Mouse (Mus musculus) intestine, embryonic 16.5 days (tissue): Measurements from ENCODE around the gene Trem1. TPM values are rescaled to one million over a fixed set of nuclear protein-coding genes. Genes with fewer than 3 reads are reported as not detected.

Experiments
- ATAC-seq: fragments of 200-750 bp; cut with Nextera tagmentation; 2 replicates; pipeline ENCODE4 v1.8.0; 2017; ENCODE audit warnings: moderate TSS enrichment, moderate library complexity
- H3K27ac ChIP-seq: fragments of 300-500 bp; sonication (generic); 2 replicates; pipeline ENCODE4 v1.5.1; 2014; ENCODE audit warnings: mild to moderate bottlenecking, low read length
- H3K27me3 ChIP-seq: fragments of 300-500 bp; sonication (generic); replicated peaks from 2 replicates; pipeline ENCODE4 v1.6.1; 2014; ENCODE audit warnings: low read length, control low read depth, mixed read lengths; ENCODE audit not compliant: control insufficient read depth, insufficient read depth
- H3K36me3 ChIP-seq: fragments of 300-500 bp; sonication (generic); 2 replicates; pipeline ENCODE4 v1.6.1; 2014; ENCODE audit warnings: low read length, control low read depth; ENCODE audit not compliant: control insufficient read depth, insufficient read depth
- H3K4me1 ChIP-seq: fragments of 300-500 bp; sonication (generic); 2 replicates; pipeline ENCODE4 v1.6.1; 2014; ENCODE audit warnings: low read length, control low read depth, mixed read lengths; ENCODE audit not compliant: control insufficient read depth, insufficient read depth
- H3K4me2 ChIP-seq: fragments of 300-500 bp; sonication (generic); 2 replicates; pipeline ENCODE4 v1.6.1; 2014; ENCODE audit warnings: low read depth, low read length, control low read depth
- H3K4me3 ChIP-seq: fragments of 300-500 bp; sonication (generic); 2 replicates; pipeline ENCODE4 v1.5.1; 2014; ENCODE audit warnings: mild to moderate bottlenecking, low read length
- H3K9ac ChIP-seq: fragments of 300-500 bp; sonication (generic); 2 replicates; pipeline ENCODE4 v1.6.1; 2014; ENCODE audit warnings: low read depth, low read length
- H3K9me3 ChIP-seq: fragments of 300-500 bp; sonication (generic); 2 replicates; pipeline ENCODE4 v1.6.1; 2016; ENCODE audit warnings: low read length, control low read depth; ENCODE audit not compliant: control insufficient read depth
- WGBS: fragments of 180-500 bp; shearing (Covaris S2); extraction: QIAGEN DNeasy Blood & Tissue Kit; methylation state at CpG from one replicate; pipeline ENCODE4 v1.1.7; 2014; 5-methylcytosine and 5-hydroxymethylcytosine counted together
- polyA plus RNA-seq: library from polyadenylated mRNA; unstranded; fragments of >200 nt; fragmentation: Nextera tagmentation; extraction: Ambion mirVana; gene quantifications from 2 replicates; pipeline ENCODE4 v1.2.1, GENCODE M21; 2015

Trem1 gene
- polyA plus RNA-seq, 1 experiment from 2014 or later: 0.56 TPM

DNA sequence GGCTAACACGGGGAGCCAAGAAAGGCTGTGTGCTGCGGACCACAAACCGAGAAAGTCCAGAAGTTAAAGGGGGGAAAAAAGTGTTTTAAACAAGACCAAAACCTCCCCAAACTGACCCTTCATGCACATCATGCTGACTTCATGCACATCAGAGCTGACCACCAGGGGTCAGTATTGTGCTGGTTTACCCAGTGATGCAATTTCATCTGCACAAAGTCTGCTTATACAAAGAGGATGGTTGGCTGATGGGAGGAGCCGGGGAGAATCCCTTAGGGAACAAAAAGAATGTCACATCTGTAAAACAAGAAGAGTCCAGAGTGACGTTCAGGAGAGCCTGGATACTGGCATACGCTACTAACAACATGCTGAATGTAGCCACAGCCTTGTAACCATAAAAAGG lies 42.3 kb downstream of the Trem1 start:
- 39% methylated on average over 6 of the region's 6 CpGs for WGBS
- no peaks in the 10 kb centered on the region for H3K36me3 ChIP-seq
- no peaks in the 10 kb centered on the region for H3K27me3 ChIP-seq
- no peak overlapping the region for H3K9ac ChIP-seq
- no peak overlapping the region for H3K4me2 ChIP-seq
- H3K4me1 ChIP-seq: peaks cover 3% of the 10 kb centered on the region; the same call in 1 of the 2 replicates
- peak; percentile 37; the same call in 1 of the 2 replicates for ATAC-seq
- no peaks in the 10 kb centered on the region for H3K9me3 ChIP-seq
- no peak overlapping the region for H3K4me3 ChIP-seq
- H3K27ac ChIP-seq: no peak overlapping the region

DNA sequence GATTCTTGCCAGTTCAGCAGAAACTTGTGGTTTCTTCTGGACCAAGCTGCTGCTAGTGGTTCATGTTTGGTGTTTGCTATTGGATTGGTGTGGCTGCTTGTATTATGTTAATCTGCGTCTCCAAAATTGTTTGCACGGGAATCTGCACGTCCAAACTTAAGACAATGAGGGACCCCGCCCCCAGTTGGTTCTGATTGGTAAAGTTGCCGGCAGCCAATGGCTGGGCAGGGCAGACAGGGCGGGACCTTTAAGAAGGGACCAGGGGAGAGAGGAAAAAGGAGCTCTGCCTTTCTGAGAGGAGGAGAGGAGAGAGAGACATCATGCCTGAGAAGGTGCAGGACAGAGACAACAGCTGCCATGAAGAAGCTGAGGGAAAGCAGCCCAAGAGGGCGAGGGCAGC lies 43.2 kb downstream of the Trem1 start:
- no peak for ATAC-seq
- WGBS: 52% methylated on average over 7 of the region's 7 CpGs

DNA sequence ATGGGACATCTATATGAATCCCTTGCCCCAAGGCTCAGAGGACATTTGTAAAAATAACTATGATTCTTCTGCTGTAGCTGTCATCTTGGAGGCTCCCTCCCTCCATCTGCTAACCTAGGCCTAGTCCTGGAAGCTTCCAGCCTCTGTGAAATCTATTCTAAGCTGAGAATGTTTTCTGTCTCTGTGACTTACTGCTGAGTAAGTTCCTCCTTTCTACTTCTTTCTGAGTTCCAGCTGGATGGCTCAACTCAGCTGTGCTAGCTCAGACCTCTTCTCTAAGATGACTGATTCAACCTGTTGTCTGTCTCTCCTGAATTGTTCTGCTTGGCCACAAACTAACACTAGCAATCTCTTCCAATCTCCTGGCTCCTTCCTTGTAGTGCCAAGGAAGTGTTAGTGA lies 45.8 kb downstream of the Trem1 start:
- Histone ChIP-seq H3K9me3 (no peaks in the 10 kb centered on the region), H3K4me3 (no peak overlapping the region), H3K4me2 (no peak overlapping the region), H3K27ac (no peak overlapping the region), H3K4me1 (peaks cover 7% of the 10 kb centered on the region; the same call in 1 of the 2 replicates), H3K36me3 (no peaks in the 10 kb centered on the region), H3K27me3 (no peaks in the 10 kb centered on the region), H3K9ac (no peak overlapping the region)
- ATAC-seq: no peak

More for the DNA sequence above, 43.2 kb downstream of the Trem1 start:
- Histone ChIP-seq H3K9me3 (no peaks in the 10 kb centered on the region), H3K36me3 (no peaks in the 10 kb centered on the region), H3K27me3 (no peaks in the 10 kb centered on the region), H3K4me2 (no peak overlapping the region), H3K27ac (no peak overlapping the region), H3K4me3 (no peak overlapping the region), H3K9ac (no peak overlapping the region), H3K4me1 (peaks cover 3% of the 10 kb centered on the region; the same call in 1 of the 2 replicates)

- Histone ChIP-seq H3K27ac (no peak overlapping the region), H3K4me3 (no peak overlapping the region), H3K9me3 (no peaks in the 10 kb centered on the region), H3K27me3 (no peaks in the 10 kb centered on the region), H3K4me2 (no peak overlapping the region), H3K4me1 (peaks cover 7% of the 10 kb centered on the region; the same call in 1 of the 2 replicates), H3K9ac (no peak overlapping the region), H3K36me3 (no peaks in the 10 kb centered on the region)
- no peak for ATAC-seq
- 90% methylated on average over 4 of the region's 4 CpGs for WGBS
Observed at GRCm38 (mm10) chr17:48279002-48279401, 46.4 kb downstream of the Trem1 start.

- H3K9ac ChIP-seq: peak overlapping the region; percentile 56
- H3K36me3 ChIP-seq: no peaks in the 10 kb centered on the region
- peak; percentile 53 for ATAC-seq
- peak overlapping the region; percentile 30 for H3K4me3 ChIP-seq
- peak overlapping the region; percentile 50 for H3K4me2 ChIP-seq
- no peaks in the 10 kb centered on the region for H3K27me3 ChIP-seq
- WGBS: 19% methylated on average over 18 of the region's 18 CpGs
- no peaks in the 10 kb centered on the region for H3K9me3 ChIP-seq
- H3K4me1 ChIP-seq: peaks cover 7% of the 10 kb centered on the region; the same call in 1 of the 2 replicates
- no peak overlapping the region for H3K27ac ChIP-seq
Observed at GRCm38 (mm10) chr17:48280943-48281738, 48.6 kb downstream of the Trem1 start.

GRCm38 (mm10) chr17:48281739-48282085 lies 49.1 kb downstream of the Trem1 start:
- ATAC-seq: 0 out of 2 replicates have a peak, but pooled peaks have one; percentile 26
- Histone ChIP-seq H3K27me3 (no peaks in the 10 kb centered on the region), H3K36me3 (no peaks in the 10 kb centered on the region), H3K4me3 (peak overlapping the region; percentile 30), H3K27ac (no peak overlapping the region), H3K9ac (peak overlapping the region; percentile 56; the same call in 1 of the 2 replicates), H3K9me3 (no peaks in the 10 kb centered on the region), H3K4me2 (peak overlapping the region; percentile 50), H3K4me1 (peaks cover 7% of the 10 kb centered on the region; the same call in 1 of the 2 replicates)
- 3% methylated on average over 3 of the region's 3 CpGs for WGBS

DNA sequence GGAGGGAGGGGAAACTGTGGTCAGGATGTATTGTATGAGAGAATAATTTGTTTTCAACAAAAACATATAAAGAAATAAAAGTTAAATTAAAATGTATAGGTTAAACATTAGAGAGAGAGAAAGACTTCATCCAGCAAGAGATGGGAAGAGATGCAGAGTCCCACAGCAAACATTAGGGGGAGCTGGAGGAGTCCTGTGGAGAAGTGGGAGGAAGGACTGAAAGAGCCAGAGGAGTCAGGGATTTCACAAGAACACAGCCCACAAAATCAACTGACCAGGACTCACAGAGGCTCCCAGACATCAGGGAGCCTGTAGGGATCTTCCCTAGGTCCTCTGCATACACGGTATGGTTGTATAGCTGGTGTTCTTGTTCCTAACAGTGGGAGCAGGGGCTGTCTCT lies 54.2 kb downstream of the Trem1 start:
- Histone ChIP-seq H3K27me3 (no peaks in the 10 kb centered on the region), H3K36me3 (no peaks in the 10 kb centered on the region), H3K9me3 (no peaks in the 10 kb centered on the region; the same call in 1 of the 2 replicates), H3K9ac (no peak overlapping the region), H3K4me1 (no peaks in the 10 kb centered on the region), H3K27ac (no peak overlapping the region), H3K4me2 (no peak overlapping the region), H3K4me3 (no peak overlapping the region)
- WGBS: 47% methylated on average over 1 of the region's 1 CpGs
- ATAC-seq: no peak

DNA sequence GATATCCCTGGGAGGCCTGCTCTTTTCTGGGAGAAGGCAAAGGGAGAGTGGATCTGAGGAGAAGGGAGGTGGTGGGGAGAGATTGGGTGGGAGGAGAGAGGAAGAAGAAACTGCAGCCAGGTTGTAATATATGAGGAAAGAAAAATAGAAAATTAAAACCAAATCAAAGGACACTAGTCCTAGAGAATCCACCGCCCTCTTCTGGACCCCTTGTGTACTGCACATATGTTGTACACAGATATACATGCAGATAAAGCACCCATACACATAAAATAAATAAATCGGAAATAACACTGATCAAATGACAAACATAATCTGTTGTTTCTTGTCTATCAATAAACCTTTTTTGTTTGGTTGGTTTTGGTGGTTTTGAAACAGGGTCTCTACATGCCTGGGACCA lies 54.7 kb downstream of the Trem1 start:
- Histone ChIP-seq H3K27me3 (no peaks in the 10 kb centered on the region), H3K27ac (no peak overlapping the region), H3K9me3 (no peaks in the 10 kb centered on the region; the same call in 1 of the 2 replicates), H3K4me1 (no peaks in the 10 kb centered on the region), H3K4me2 (no peak overlapping the region), H3K36me3 (no peaks in the 10 kb centered on the region), H3K4me3 (no peak overlapping the region), H3K9ac (no peak overlapping the region)
- no peak for ATAC-seq
- WGBS: 69% methylated on average over 2 of the region's 2 CpGs

DNA sequence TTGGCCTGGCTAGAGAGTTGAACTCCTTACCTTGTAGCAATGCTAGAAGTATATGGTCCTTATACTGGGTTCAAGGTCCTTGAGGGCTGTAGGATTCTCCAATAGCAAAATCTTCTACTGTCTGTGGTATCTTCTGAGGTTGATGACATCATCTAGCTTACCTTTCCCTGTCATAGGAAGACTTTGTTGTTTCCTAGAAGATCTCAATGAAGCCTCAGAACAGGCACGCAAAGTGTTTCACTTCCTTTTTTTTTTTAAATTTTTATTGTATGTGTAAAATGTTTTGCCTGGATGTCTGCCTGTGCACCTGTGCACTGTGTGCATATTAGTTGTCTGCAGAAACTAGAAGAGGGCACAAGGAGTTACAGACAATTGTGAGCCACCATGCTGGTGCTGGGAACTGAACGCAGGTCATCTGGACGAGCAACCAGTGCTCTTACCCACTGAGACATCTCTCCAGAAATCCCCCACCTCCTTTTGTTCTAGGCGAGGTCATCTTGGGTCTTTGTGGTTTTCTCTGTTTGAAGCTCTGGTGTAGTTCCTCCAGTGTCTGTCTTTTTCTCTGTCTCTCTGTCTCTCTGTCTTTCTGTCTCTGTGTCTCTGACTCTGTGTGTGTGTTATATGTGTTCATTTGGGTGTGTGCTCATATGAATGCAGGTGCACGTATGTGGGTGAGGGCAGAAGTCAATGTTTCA lies 61.1 kb downstream of the Trem1 start:
- no peaks in the 10 kb centered on the region for H3K4me1 ChIP-seq
- H3K4me3 ChIP-seq: no peak overlapping the region
- no peak overlapping the region for H3K4me2 ChIP-seq
- H3K27ac ChIP-seq: no peak overlapping the region
- 86% methylated on average over 5 of the region's 5 CpGs for WGBS
- no peaks in the 10 kb centered on the region; the same call in 1 of the 2 replicates for H3K9me3 ChIP-seq
- no peaks in the 10 kb centered on the region for H3K27me3 ChIP-seq
- H3K36me3 ChIP-seq: no peaks in the 10 kb centered on the region
- H3K9ac ChIP-seq: no peak overlapping the region
- ATAC-seq: no peak
